Mouse (Mus musculus): ENCODE measurements around the gene Msh4. TPM values are rescaled to one million over a fixed set of nuclear protein-coding genes. Genes with fewer than 3 reads are reported as not detected.

Msh4 gene
- total RNA-seq, 1 experiment, result 1.4 TPM

- Histone ChIP-seq H3K36me3 (ENCODE audit: control insufficient read depth, insufficient read depth, low read length, poor library complexity, severe bottlenecking) (no peaks in the 10 kb centered on the region), H3K4me3 (ENCODE audit: insufficient read depth in 1 of 2, low read depth in 1 of 2, low read length in 2 of 2, poor library complexity in 1 of 2, severe bottlenecking in 1 of 2) (no peak overlapping the region), H3K27ac (ENCODE audit: insufficient read depth, low read depth, low read length, poor library complexity, severe bottlenecking) (no peak overlapping the region), H3K9me3 (ENCODE audit: control insufficient read depth, insufficient read depth, low read depth, low read length) (no peaks in the 10 kb centered on the region), H3K4me1 (ENCODE audit: control insufficient read depth in 2 of 2, insufficient read depth in 2 of 2, low read length in 2 of 2, poor library complexity in 1 of 2) (no peaks in the 10 kb centered on the region), H3K9ac (ENCODE audit: insufficient read depth, low read depth, low read length, poor library complexity, severe bottlenecking) (no peak overlapping the region)
- in situ Hi-C loops (cut with MboI; ENCODE audit: low sequenced_read_pairs in 2 of 2, unreplicated experiment in 2 of 2), result no loop called here
- DNase-seq (ENCODE audit: low read depth, low spot score), result no peak
- TF ChIP-seq MAFK (IDR thresholded peaks at IDR 0.05; ENCODE audit: insufficient read depth, low read depth, low read length), result no peak
- no peak for TF ChIP-seq ZNF384 (IDR thresholded peaks at IDR 0.05; ENCODE audit: low read depth, low read length)
- no peak for TF ChIP-seq CHD2 (IDR thresholded peaks at IDR 0.05; ENCODE audit: low read depth, low read length)
- TF ChIP-seq ZC3H11A (IDR thresholded peaks at IDR 0.05; ENCODE audit: borderline replicate concordance, low read depth, low read length), result no peak
- no peak for TF ChIP-seq HCFC1 (IDR thresholded peaks at IDR 0.05; ENCODE audit: borderline replicate concordance, insufficient read depth, low read length)
These were observed 53.7 kb downstream of the Msh4 start for GRCm38 (mm10) chr3:153852266-153852665.

- Histone ChIP-seq H3K9ac (ENCODE audit: insufficient read depth, low read depth, low read length, poor library complexity, severe bottlenecking) (no peak overlapping the region), H3K27ac (ENCODE audit: insufficient read depth, low read depth, low read length, poor library complexity, severe bottlenecking) (no peak overlapping the region), H3K36me3 (ENCODE audit: control insufficient read depth, insufficient read depth, low read length, poor library complexity, severe bottlenecking) (no peaks in the 10 kb centered on the region), H3K4me1 (ENCODE audit: control insufficient read depth in 2 of 2, insufficient read depth in 2 of 2, low read length in 2 of 2, poor library complexity in 1 of 2) (no peaks in the 10 kb centered on the region), H3K9me3 (ENCODE audit: control insufficient read depth, insufficient read depth, low read depth, low read length) (no peaks in the 10 kb centered on the region), H3K4me3 (ENCODE audit: insufficient read depth in 1 of 2, low read depth in 1 of 2, low read length in 2 of 2, poor library complexity in 1 of 2, severe bottlenecking in 1 of 2) (no peak overlapping the region)
- no peak for DNase-seq (ENCODE audit: low read depth, low spot score)
- in situ Hi-C loops (cut with MboI; ENCODE audit: low sequenced_read_pairs in 2 of 2, unreplicated experiment in 2 of 2), result no loop called here
- no peak for TF ChIP-seq CHD2 (IDR thresholded peaks at IDR 0.05; ENCODE audit: low read depth, low read length)
- TF ChIP-seq ZC3H11A (IDR thresholded peaks at IDR 0.05; ENCODE audit: borderline replicate concordance, low read depth, low read length), result no peak
- no peak for TF ChIP-seq ZNF384 (IDR thresholded peaks at IDR 0.05; ENCODE audit: low read depth, low read length)
- no peak for TF ChIP-seq MAFK (IDR thresholded peaks at IDR 0.05; ENCODE audit: insufficient read depth, low read depth, low read length)
- no peak for TF ChIP-seq HCFC1 (IDR thresholded peaks at IDR 0.05; ENCODE audit: borderline replicate concordance, insufficient read depth, low read length)
These were observed 55.2 kb downstream of the Msh4 start for GRCm38 (mm10) chr3:153850759-153851158.

- TF ChIP-seq CHD2 (IDR thresholded peaks at IDR 0.05; ENCODE audit: low read depth, low read length), result no peak
- Histone ChIP-seq H3K4me3 (ENCODE audit: insufficient read depth in 1 of 2, low read depth in 1 of 2, low read length in 2 of 2, poor library complexity in 1 of 2, severe bottlenecking in 1 of 2) (no peak overlapping the region), H3K9ac (ENCODE audit: insufficient read depth, low read depth, low read length, poor library complexity, severe bottlenecking) (no peak overlapping the region), H3K36me3 (ENCODE audit: control insufficient read depth, insufficient read depth, low read length, poor library complexity, severe bottlenecking) (no peaks in the 10 kb centered on the region), H3K4me1 (ENCODE audit: control insufficient read depth in 2 of 2, insufficient read depth in 2 of 2, low read length in 2 of 2, poor library complexity in 1 of 2) (no peaks in the 10 kb centered on the region), H3K9me3 (ENCODE audit: control insufficient read depth, insufficient read depth, low read depth, low read length) (no peaks in the 10 kb centered on the region), H3K27ac (ENCODE audit: insufficient read depth, low read depth, low read length, poor library complexity, severe bottlenecking) (no peak overlapping the region)
- no peak for DNase-seq (ENCODE audit: low read depth, low spot score)
- in situ Hi-C loops (cut with MboI; ENCODE audit: low sequenced_read_pairs in 2 of 2, unreplicated experiment in 2 of 2), result no loop called here
These were observed 56.4 kb downstream of the Msh4 start for GRCm38 (mm10) chr3:153849368-153850015.

- TF ChIP-seq CHD2 (IDR thresholded peaks at IDR 0.05; ENCODE audit: low read depth, low read length) (no peak), MAFK (IDR thresholded peaks at IDR 0.05; ENCODE audit: insufficient read depth, low read depth, low read length) (no peak), ZNF384 (IDR thresholded peaks at IDR 0.05; ENCODE audit: low read depth, low read length) (no peak), ZC3H11A (IDR thresholded peaks at IDR 0.05; ENCODE audit: borderline replicate concordance, low read depth, low read length) (no peak), HCFC1 (IDR thresholded peaks at IDR 0.05; ENCODE audit: borderline replicate concordance, insufficient read depth, low read length) (no peak)
- in situ Hi-C loops (cut with MboI; ENCODE audit: low sequenced_read_pairs in 2 of 2, unreplicated experiment in 2 of 2), result no loop called here
- Histone ChIP-seq H3K9me3 (ENCODE audit: control insufficient read depth, insufficient read depth, low read depth, low read length) (no peaks in the 10 kb centered on the region), H3K4me3 (ENCODE audit: insufficient read depth in 1 of 2, low read depth in 1 of 2, low read length in 2 of 2, poor library complexity in 1 of 2, severe bottlenecking in 1 of 2) (no peak overlapping the region), H3K27ac (ENCODE audit: insufficient read depth, low read depth, low read length, poor library complexity, severe bottlenecking) (no peak overlapping the region), H3K9ac (ENCODE audit: insufficient read depth, low read depth, low read length, poor library complexity, severe bottlenecking) (no peak overlapping the region), H3K36me3 (ENCODE audit: control insufficient read depth, insufficient read depth, low read length, poor library complexity, severe bottlenecking) (no peaks in the 10 kb centered on the region), H3K4me1 (ENCODE audit: control insufficient read depth in 2 of 2, insufficient read depth in 2 of 2, low read length in 2 of 2, poor library complexity in 1 of 2) (no peaks in the 10 kb centered on the region)
- no peak for DNase-seq (ENCODE audit: low read depth, low spot score)
These were observed 58.7 kb downstream of the Msh4 start for GRCm38 (mm10) chr3:153847207-153847733.

- Histone ChIP-seq H3K4me1 (ENCODE audit: control insufficient read depth in 2 of 2, insufficient read depth in 2 of 2, low read length in 2 of 2, poor library complexity in 1 of 2) (no peaks in the 10 kb centered on the region), H3K4me3 (ENCODE audit: insufficient read depth in 1 of 2, low read depth in 1 of 2, low read length in 2 of 2, poor library complexity in 1 of 2, severe bottlenecking in 1 of 2) (no peak overlapping the region), H3K27ac (ENCODE audit: insufficient read depth, low read depth, low read length, poor library complexity, severe bottlenecking) (no peak overlapping the region), H3K9me3 (ENCODE audit: control insufficient read depth, insufficient read depth, low read depth, low read length) (no peaks in the 10 kb centered on the region), H3K9ac (ENCODE audit: insufficient read depth, low read depth, low read length, poor library complexity, severe bottlenecking) (no peak overlapping the region), H3K36me3 (ENCODE audit: control insufficient read depth, insufficient read depth, low read length, poor library complexity, severe bottlenecking) (no peaks in the 10 kb centered on the region)
- DNase-seq (ENCODE audit: low read depth, low spot score), result no peak
- no peak for TF ChIP-seq MAFK (IDR thresholded peaks at IDR 0.05; ENCODE audit: insufficient read depth, low read depth, low read length)
- no peak for TF ChIP-seq ZNF384 (IDR thresholded peaks at IDR 0.05; ENCODE audit: low read depth, low read length)
- no peak for TF ChIP-seq CHD2 (IDR thresholded peaks at IDR 0.05; ENCODE audit: low read depth, low read length)
- no peak for TF ChIP-seq HCFC1 (IDR thresholded peaks at IDR 0.05; ENCODE audit: borderline replicate concordance, insufficient read depth, low read length)
- no peak for TF ChIP-seq ZC3H11A (IDR thresholded peaks at IDR 0.05; ENCODE audit: borderline replicate concordance, low read depth, low read length)
- in situ Hi-C loops (cut with MboI; ENCODE audit: low sequenced_read_pairs in 2 of 2, unreplicated experiment in 2 of 2), result no loop called here
These were observed 59.8 kb downstream of the Msh4 start for GRCm38 (mm10) chr3:153846109-153846508.

Data from ES-E14 (cell line).